Mouse (Mus musculus): Measurements from ENCODE around the gene Adamts17. TPM values are rescaled to one million over a fixed set of nuclear protein-coding genes. Genes with fewer than 3 reads are reported as not detected.

Gene Adamts17
- not detected in 2 replicates for total RNA-seq (2012; rRNA removed)
- total RNA-seq (2014; rRNA removed) = not detected in 2 replicates
- polyA plus RNA-seq (2012; ENCODE audit: insufficient read length, low read depth) = not detected in 2 replicates

- Histone ChIP-seq H3K27ac (ENCODE audit: insufficient read depth, low read depth) (no peak within 1 kb of the TSS), H3K27me3 (replicated peaks) (peaks cover 77% of the 10 kb centered on the region), H3K79me2 (replicated peaks; ENCODE audit: control insufficient read depth, extremely low read depth, insufficient read depth, poor library complexity, severe bottlenecking) (no peaks in the 10 kb centered on the region), H3K4me2 (ENCODE audit: insufficient read depth, low read depth, poor library complexity, severe bottlenecking) (peak within 1 kb of the TSS; percentile 74), H3K4me3 (replicated peaks in 1 of 3; ENCODE audit: low read depth in 2 of 3, low read length in 2 of 3, poor library complexity in 1 of 3) (peak within 1 kb of the TSS in 1 of 3 experiments; percentile 13), H3K9me3 (replicated peaks; ENCODE audit: low read length) (peaks cover 9% of the 10 kb centered on the region), H3K4me1 (ENCODE audit: control insufficient read depth in 1 of 2, insufficient read depth in 2 of 2) (peaks cover 0 to 7% of the 10 kb centered on the region in 2 experiments; a peak in 1 of 4 replicates), H3K36me3 (replicated peaks in 1 of 2; ENCODE audit: control insufficient read depth in 1 of 2, insufficient read depth in 1 of 2, low read length in 1 of 2) (no peaks in the 10 kb centered on the region), H3K9ac (ENCODE audit: insufficient read depth, low read depth) (no peak within 1 kb of the TSS)
- dilution Hi-C loops (cut with MboI; ENCODE audit: extremely low pct_ligation_motif_present, extremely low pct_unique_long_range_greater_than_20kb, low sequenced_read_pairs) = no loop called here
- TF ChIP-seq ELF1 (IDR thresholded peaks at IDR 0.05; ENCODE audit: low read depth, low read length) (no peak), HCFC1 (IDR thresholded peaks at IDR 0.05; ENCODE audit: low read depth, low read length) (no peak), TCF12 (IDR thresholded peaks at IDR 0.05; ENCODE audit: low read depth, low read length) (0 out of 2 replicates have a peak, but pooled peaks have one; percentile 22), SIN3A (IDR thresholded peaks at IDR 0.05; ENCODE audit: low read length) (peak; percentile 70; the same call in 1 of the 2 replicates), MXI1 (IDR thresholded peaks at IDR 0.05; ENCODE audit: low read depth, low read length) (peak; percentile 92), E2F4 (IDR thresholded peaks at IDR 0.05; ENCODE audit: insufficient replicate concordance, low read depth, low read length) (no peak), MAX (IDR thresholded peaks at IDR 0.05; ENCODE audit: low read length) (peak; percentile 98), RAD21 (IDR thresholded peaks at IDR 0.05; ENCODE audit: low read depth, low read length) (peak; percentile 69), NRF1 (IDR thresholded peaks at IDR 0.05; ENCODE audit: low read depth, low read length) (0 out of 2 replicates have a peak, but pooled peaks have one; percentile 9), IRF4 (IDR thresholded peaks at IDR 0.05; ENCODE audit: low read depth, low read length) (peak; percentile 46; the same call in 1 of the 2 replicates), MYC (IDR thresholded peaks at IDR 0.05; ENCODE audit: low read depth, low read length) (peak; percentile 98), CTCF (conservative IDR thresholded peaks at IDR 0.05 in 1 of 2, IDR thresholded peaks at IDR 0.05 in 1 of 2; ENCODE audit: low read depth in 2 of 2, low read length in 2 of 2) (peak; percentile 17 to 80; a peak in 2 of 4 replicates), POLR2AphosphoS2 (IDR thresholded peaks at IDR 0.05; ENCODE audit: low read depth, low read length) (no peak), SMC3 (IDR thresholded peaks at IDR 0.05; ENCODE audit: low read depth, low read length) (peak; percentile 82), ZNF384 (IDR thresholded peaks at IDR 0.05; ENCODE audit: low read depth, low read length) (no peak), CHD2 (IDR thresholded peaks at IDR 0.05; ENCODE audit: low read length) (0 out of 2 replicates have a peak, but pooled peaks have one; percentile 33), BHLHE40 (IDR thresholded peaks at IDR 0.05; ENCODE audit: low read depth, low read length) (0 out of 2 replicates have a peak, but pooled peaks have one; percentile 16), MEF2A (IDR thresholded peaks at IDR 0.05; ENCODE audit: borderline replicate concordance, low read depth, low read length) (no peak), KAT2A (IDR thresholded peaks at IDR 0.05; ENCODE audit: insufficient replicate concordance, low read length) (no peak)
- in situ Hi-C loops (cut with MboI; ENCODE audit: low pct_ligation_motif_present, low pct_unique_long_range_greater_than_20kb, low sequenced_read_pairs) = loop anchor here (25.0 kb wide), 1 partner anchor 373 kb away; the partner anchor contains the start of gene Lysmd4
- DNase-seq (ENCODE audit: extremely low read depth) = peak; percentile 75
Observed at GRCm38 (mm10) chr7:66839463-66840007, at the start of gene Adamts17. Gene Adamts17, plus strand, starts transcription at chr7:66839735.
